Mouse (Mus musculus): ENCODE measurements around the gene Atp11a. TPM values are rescaled to one million over a fixed set of nuclear protein-coding genes. Genes with fewer than 3 reads are reported as not detected.

The Atp11a gene
- polyA plus RNA-seq, 1 experiment from 2014 or later: 8.5 TPM

DNA sequence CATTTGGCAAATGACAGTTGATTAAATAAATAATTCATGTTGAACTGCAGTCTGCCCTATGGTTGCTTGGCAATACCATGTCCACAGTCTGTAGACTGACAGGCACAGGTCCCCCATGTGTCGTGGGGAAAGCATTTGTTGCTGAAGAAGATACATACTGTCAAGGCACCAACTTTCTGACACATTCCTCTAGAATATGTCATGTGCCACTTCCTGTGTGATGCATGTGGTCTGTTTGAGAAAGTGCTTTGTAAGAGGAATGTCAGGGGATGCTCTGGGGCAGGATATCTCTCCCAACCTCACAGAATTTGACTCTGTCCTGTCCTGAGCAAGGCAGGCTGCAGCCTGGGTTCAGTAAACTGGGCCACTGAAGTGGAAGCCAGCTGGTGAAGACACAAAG is 72.6 kb downstream of the Atp11a start:
- peak; percentile 27 for DNase-seq (ENCODE audit: low spot score)
- H3K4me1 ChIP-seq (replicated peaks): peaks cover 69% of the 10 kb centered on the region
- no peak overlapping the region for H3K4me3 ChIP-seq
- peaks cover 81% of the 10 kb centered on the region for H3K36me3 ChIP-seq
- H3K27me3 ChIP-seq (ENCODE audit: insufficient read depth, poor library complexity, severe bottlenecking): no peaks in the 10 kb centered on the region
- H3K9me3 ChIP-seq: no peaks in the 10 kb centered on the region
- H3K27ac ChIP-seq: peak overlapping the region; percentile 73
- WGBS: 48% methylated on average over 1 of the region's 1 CpGs

DNA sequence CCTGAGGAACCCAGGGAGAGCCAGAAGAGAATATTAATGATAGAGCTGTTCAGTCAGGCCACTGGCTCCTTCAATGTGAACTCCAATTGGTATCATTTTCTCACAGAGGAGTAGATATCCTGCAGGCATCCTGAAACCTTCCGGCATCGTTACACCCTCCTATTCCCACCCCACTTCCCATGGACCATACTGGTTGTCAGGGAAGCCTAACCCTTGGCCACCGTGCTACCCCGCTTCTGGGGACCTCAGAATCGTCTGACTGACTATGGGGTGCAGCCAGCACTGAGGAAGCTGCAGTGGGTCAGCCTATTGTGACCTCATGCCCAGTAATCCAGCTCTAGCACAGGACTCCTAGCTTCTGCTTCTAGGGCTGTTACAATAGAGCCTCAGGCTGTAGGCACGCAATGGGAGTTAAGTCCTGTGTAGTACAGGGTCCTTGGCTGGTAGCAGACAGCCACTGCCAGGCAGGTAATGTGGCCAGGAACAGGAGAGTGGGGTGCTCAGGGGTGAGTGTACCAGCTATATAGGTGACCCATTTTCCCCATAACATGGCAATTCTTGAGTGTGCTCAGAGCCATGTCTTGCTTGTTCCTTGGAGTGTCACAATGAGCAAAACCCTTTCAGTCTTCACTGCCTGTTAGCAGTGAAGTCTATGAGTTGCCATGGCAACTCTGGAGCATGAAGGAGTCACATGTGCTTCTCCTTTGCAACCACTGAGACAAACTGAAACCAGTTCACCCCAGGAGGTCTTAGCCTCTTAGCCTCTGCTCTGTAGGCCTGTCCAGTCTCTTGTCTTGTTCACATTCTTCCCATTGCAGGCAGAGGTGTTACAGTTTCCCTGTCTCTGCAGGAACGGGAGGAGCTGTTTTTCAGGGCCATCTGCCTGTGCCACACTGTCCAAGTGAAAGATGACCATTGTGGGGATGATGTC is 75.1 kb downstream of the Atp11a start:
- Histone ChIP-seq H3K27ac (peak overlapping the region; percentile 79), H3K4me3 (0 out of 2 replicates have a peak overlapping the region, but pooled peaks have one; percentile 1), H3K9me3 (no peaks in the 10 kb centered on the region), H3K36me3 (peaks cover 83% of the 10 kb centered on the region), H3K4me1 (replicated peaks) (peaks cover 64% of the 10 kb centered on the region), H3K27me3 (ENCODE audit: insufficient read depth, poor library complexity, severe bottlenecking) (no peaks in the 10 kb centered on the region)
- peak; percentile 52 for DNase-seq (ENCODE audit: low spot score)
- 63% methylated on average over 7 of the region's 7 CpGs for WGBS

DNA sequence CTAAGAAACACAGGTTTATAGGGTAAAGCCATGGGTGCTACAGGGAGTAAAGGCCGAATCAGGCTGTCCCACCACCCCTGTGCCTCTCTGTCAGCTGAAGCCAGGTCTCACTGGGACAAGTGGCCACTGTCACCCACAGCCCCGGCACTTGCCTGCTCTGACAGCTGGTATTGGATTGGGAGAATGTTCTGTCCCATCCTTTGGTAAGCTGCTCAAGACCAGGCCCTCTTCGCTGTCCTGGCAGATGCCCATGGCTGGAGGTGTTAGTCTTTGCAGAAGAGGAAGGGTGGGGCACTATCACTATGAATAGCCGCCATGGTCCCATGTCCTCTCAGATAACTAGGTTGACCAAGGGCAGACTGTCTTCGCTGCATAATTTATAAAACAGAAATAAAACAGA is 76.8 kb downstream of the Atp11a start:
- Histone ChIP-seq H3K27ac (no peak overlapping the region), H3K4me3 (no peak overlapping the region), H3K27me3 (ENCODE audit: insufficient read depth, poor library complexity, severe bottlenecking) (no peaks in the 10 kb centered on the region), H3K36me3 (peaks cover 81% of the 10 kb centered on the region), H3K9me3 (no peaks in the 10 kb centered on the region), H3K4me1 (replicated peaks) (peaks cover 57% of the 10 kb centered on the region)
- 89% methylated on average over 5 of the region's 5 CpGs for WGBS
- no peak for DNase-seq (ENCODE audit: low spot score)

- 91% methylated on average over 7 of the region's 7 CpGs for WGBS
- no peak for DNase-seq (ENCODE audit: low spot score)
- Histone ChIP-seq H3K4me1 (replicated peaks) (peaks cover 18% of the 10 kb centered on the region), H3K27ac (no peak overlapping the region), H3K27me3 (ENCODE audit: insufficient read depth, poor library complexity, severe bottlenecking) (no peaks in the 10 kb centered on the region), H3K36me3 (peaks cover 85% of the 10 kb centered on the region), H3K4me3 (no peak overlapping the region), H3K9me3 (no peaks in the 10 kb centered on the region)
These were observed 84.0 kb downstream of the Atp11a start for GRCm38 (mm10) chr8:12840834-12841233.

GRCm38 (mm10) chr8:12842342-12842995 is 85.7 kb downstream of the Atp11a start:
- WGBS: 94% methylated on average over 11 of the region's 11 CpGs
- peaks cover 81% of the 10 kb centered on the region for H3K36me3 ChIP-seq
- H3K9me3 ChIP-seq: no peaks in the 10 kb centered on the region

DNA sequence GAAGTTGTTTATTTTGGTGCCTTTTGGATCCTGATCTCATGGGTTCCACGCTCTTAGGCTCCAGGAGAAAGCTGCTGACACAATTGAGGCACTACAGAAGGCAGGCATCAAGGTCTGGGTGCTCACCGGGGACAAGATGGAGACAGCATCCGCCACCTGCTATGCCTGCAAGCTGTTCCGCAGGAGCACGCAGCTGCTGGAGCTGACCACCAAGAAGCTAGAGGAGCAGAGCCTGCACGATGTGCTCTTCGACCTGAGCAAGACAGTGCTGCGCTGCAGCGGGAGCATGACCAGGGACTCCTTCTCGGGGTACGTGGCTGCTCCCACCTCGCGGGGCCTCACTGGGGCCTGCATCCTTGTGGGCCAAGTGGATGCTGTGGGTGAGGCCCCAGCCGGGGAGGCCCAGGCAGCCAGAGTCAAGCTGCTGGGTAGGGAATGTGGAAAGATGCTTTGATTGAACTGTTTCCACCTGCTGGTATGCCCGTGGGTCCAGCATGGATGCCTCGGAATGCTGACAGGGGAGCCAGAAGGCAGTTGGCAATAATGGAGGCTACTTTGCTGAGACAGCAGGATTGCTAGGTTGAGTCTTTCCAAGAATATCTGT is 87.6 kb downstream of the Atp11a start:
- no peak overlapping the region for H3K27ac ChIP-seq
- peaks cover under 1% of the 10 kb centered on the region for H3K4me1 ChIP-seq (replicated peaks)
- no peak for DNase-seq (ENCODE audit: low spot score)
- no peaks in the 10 kb centered on the region for H3K9me3 ChIP-seq
- no peak overlapping the region for H3K4me3 ChIP-seq
- H3K27me3 ChIP-seq (ENCODE audit: insufficient read depth, poor library complexity, severe bottlenecking): no peaks in the 10 kb centered on the region
- H3K36me3 ChIP-seq: peaks cover 83% of the 10 kb centered on the region
- WGBS: 94% methylated on average over 16 of the region's 16 CpGs

More at GRCm38 (mm10) chr8:12842342-12842995, 85.7 kb downstream of the Atp11a start:
- DNase-seq (ENCODE audit: low spot score): no peak
- Histone ChIP-seq H3K4me1 (replicated peaks) (peaks cover 12% of the 10 kb centered on the region), H3K27me3 (ENCODE audit: insufficient read depth, poor library complexity, severe bottlenecking) (no peaks in the 10 kb centered on the region), H3K27ac (no peak overlapping the region), H3K4me3 (no peak overlapping the region)

DNA sequence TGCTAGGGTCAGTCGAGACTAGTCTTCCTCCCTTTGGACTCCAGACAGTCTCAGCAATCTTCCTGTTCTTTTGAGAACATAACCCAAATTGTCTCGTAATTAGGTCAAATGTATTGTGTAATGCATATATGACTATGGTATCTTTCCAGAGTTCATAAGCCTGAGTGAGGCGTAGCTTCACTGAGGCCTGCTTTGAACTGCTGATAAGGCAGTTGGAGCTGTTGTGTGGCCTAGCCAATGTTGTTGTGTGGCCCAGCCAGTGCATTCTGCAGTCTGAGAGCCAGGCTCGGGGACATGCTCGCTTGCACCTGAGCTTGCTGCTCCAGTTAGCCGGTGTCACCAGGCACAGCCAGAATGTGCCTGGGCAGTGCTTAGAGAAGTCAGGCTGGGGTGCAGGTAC is 89.6 kb downstream of the Atp11a start:
- DNase-seq (ENCODE audit: low spot score): no peak
- Histone ChIP-seq H3K9me3 (no peaks in the 10 kb centered on the region), H3K36me3 (peaks cover 89% of the 10 kb centered on the region), H3K27me3 (ENCODE audit: insufficient read depth, poor library complexity, severe bottlenecking) (no peaks in the 10 kb centered on the region), H3K4me1 (replicated peaks) (no peaks in the 10 kb centered on the region), H3K4me3 (no peak overlapping the region), H3K27ac (no peak overlapping the region)
- 92% methylated on average over 6 of the region's 6 CpGs for WGBS

GRCm38 (mm10) chr8:12851241-12851640 is 94.4 kb downstream of the Atp11a start:
- no peak overlapping the region for H3K27ac ChIP-seq
- no peaks in the 10 kb centered on the region for H3K9me3 ChIP-seq
- peaks cover 57% of the 10 kb centered on the region for H3K36me3 ChIP-seq
- WGBS: 85% methylated on average over 10 of the region's 10 CpGs
- H3K4me1 ChIP-seq (replicated peaks): peaks cover 6% of the 10 kb centered on the region; the same call in 1 of the 2 replicates
- no peaks in the 10 kb centered on the region for H3K27me3 ChIP-seq (ENCODE audit: insufficient read depth, poor library complexity, severe bottlenecking)
- DNase-seq (ENCODE audit: low spot score): no peak
- no peak overlapping the region for H3K4me3 ChIP-seq

DNA sequence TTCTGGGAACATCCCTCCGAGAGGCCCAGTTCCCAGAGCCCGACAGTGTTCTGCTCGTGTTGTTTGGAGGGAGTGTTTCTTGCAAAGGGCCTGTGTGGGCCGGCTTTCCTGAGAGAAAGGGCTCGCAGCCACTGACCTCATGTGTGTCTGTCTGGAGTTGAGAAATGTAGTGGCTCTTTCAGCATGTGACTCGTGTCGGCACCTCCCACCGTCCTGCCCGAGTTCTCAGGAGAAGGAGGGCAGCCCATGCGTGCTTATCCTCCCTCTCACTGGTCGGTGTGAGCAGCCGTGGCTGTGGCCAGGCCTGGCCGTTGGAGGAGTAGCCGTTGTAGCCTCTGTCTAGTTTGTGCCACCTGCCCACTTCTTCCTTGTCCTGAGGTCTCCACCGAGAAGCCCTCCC is 99.2 kb downstream of the Atp11a start:
- WGBS: 74% methylated on average over 15 of the region's 15 CpGs
- DNase-seq (ENCODE audit: low spot score): no peak
- H3K36me3 ChIP-seq: peaks cover 48% of the 10 kb centered on the region

DNA sequence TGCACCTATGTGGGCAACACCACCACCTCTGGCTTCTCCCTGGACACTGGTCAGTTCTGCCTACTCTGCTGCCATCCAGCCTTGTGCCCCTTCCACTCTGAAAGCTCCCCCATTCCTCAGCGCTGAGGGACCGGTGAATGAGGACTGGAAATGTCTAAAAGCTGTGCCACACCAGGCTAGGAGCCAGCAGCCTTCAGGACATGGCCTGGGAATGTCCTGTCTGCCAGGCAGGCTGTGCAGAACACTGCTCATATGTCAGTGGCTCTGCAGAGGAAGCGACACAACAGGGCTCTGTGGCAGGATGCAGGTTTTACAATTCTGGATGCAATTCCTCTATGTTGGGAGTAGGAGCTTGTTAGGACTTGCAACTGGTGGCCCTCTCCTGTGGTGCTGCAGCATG is 106.2 kb downstream of the Atp11a start:
- H3K27me3 ChIP-seq (ENCODE audit: insufficient read depth, poor library complexity, severe bottlenecking): peaks cover 4% of the 10 kb centered on the region; the same call in 1 of the 2 replicates
- H3K4me3 ChIP-seq: no peak overlapping the region
- no peak overlapping the region for H3K27ac ChIP-seq
- peaks cover 79% of the 10 kb centered on the region for H3K36me3 ChIP-seq
- 89% methylated on average over 3 of the region's 3 CpGs for WGBS
- H3K9me3 ChIP-seq: no peaks in the 10 kb centered on the region
- 0 out of 2 replicates have a peak, but pooled peaks cover 10% of the 10 kb centered on the region for H3K4me1 ChIP-seq (replicated peaks)
- no peak for DNase-seq (ENCODE audit: low spot score)

More for the DNA sequence above, 99.2 kb downstream of the Atp11a start:
- Histone ChIP-seq H3K9me3 (no peaks in the 10 kb centered on the region), H3K27me3 (ENCODE audit: insufficient read depth, poor library complexity, severe bottlenecking) (no peaks in the 10 kb centered on the region), H3K4me1 (replicated peaks) (peaks cover 12% of the 10 kb centered on the region; the same call in 1 of the 2 replicates), H3K4me3 (no peak overlapping the region), H3K27ac (no peak overlapping the region)

- WGBS: 84% methylated on average over 14 of the region's 14 CpGs
- no peak overlapping the region for H3K27ac ChIP-seq
- peaks cover 4% of the 10 kb centered on the region; the same call in 1 of the 2 replicates for H3K27me3 ChIP-seq (ENCODE audit: insufficient read depth, poor library complexity, severe bottlenecking)
- DNase-seq (ENCODE audit: low spot score): no peak
- H3K9me3 ChIP-seq: no peaks in the 10 kb centered on the region
- H3K4me3 ChIP-seq: no peak overlapping the region
- peaks cover 74% of the 10 kb centered on the region for H3K36me3 ChIP-seq
- H3K4me1 ChIP-seq (replicated peaks): 0 out of 2 replicates have a peak, but pooled peaks cover 7% of the 10 kb centered on the region
These were observed 106.8 kb downstream of the Atp11a start for GRCm38 (mm10) chr8:12863608-12864007.

DNA sequence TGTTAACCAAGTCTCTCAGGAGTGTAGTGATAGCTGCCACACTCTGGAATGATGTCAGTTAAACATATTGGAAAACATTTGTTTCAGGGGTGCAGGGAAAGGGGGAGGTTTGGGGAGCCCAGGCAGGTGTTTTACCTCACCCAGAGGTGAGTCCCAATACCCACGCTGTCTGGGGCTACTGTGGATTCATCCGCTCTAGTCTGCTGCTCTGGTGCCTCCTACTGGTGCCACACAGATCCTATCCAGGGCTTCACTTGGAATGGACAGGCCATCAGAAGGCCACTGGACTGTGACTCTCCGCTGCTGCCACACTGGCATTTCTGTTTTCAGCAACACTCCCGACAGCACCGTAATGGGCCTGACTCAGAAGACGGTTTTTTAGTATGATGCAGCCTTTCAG is 109.0 kb downstream of the Atp11a start:
- H3K27ac ChIP-seq: no peak overlapping the region
- no peak for DNase-seq (ENCODE audit: low spot score)
- WGBS: 57% methylated on average over 6 of the region's 6 CpGs

More for the DNA sequence above, 109.0 kb downstream of the Atp11a start:
- H3K4me3 ChIP-seq: no peak overlapping the region
- no peaks in the 10 kb centered on the region for H3K9me3 ChIP-seq
- peaks cover 55% of the 10 kb centered on the region for H3K36me3 ChIP-seq
- H3K27me3 ChIP-seq (ENCODE audit: insufficient read depth, poor library complexity, severe bottlenecking): peaks cover 4% of the 10 kb centered on the region; the same call in 1 of the 2 replicates
- peaks cover 20% of the 10 kb centered on the region for H3K4me1 ChIP-seq (replicated peaks)

All from hindbrain, embryonic 10.5 days (tissue).